Mouse (Mus musculus): Measurements from ENCODE around the gene F930015N05Rik. TPM values are rescaled to one million over a fixed set of nuclear protein-coding genes. Genes with fewer than 3 reads are reported as not detected.

F930015N05Rik gene
- polyA plus RNA-seq, 1 experiment: 0.66 TPM

- H3K27me3 ChIP-seq (ENCODE audit: control insufficient read depth, insufficient read depth, insufficient read length): no peaks in the 10 kb centered on the region
- no peak overlapping the region for H3K4me3 ChIP-seq
- no peak overlapping the region for H3ac ChIP-seq (ENCODE audit: control insufficient read depth, insufficient read length)
- TF ChIP-seq REST (IDR thresholded peaks at IDR 0.05; ENCODE audit: insufficient read depth, insufficient read length) (no peak), SRF (IDR thresholded peaks at IDR 0.05; ENCODE audit: control insufficient read depth, insufficient read length, low read depth) (no peak), POLR2A (IDR thresholded peaks at IDR 0.05; ENCODE audit: insufficient read length, low read depth) (no peak), MAX (IDR thresholded peaks at IDR 0.05; ENCODE audit: low read depth) (no peak), MYOG (IDR thresholded peaks at IDR 0.05; ENCODE audit: control insufficient read depth in 1 of 3, insufficient read depth in 1 of 3, insufficient read length in 2 of 3, low read depth in 2 of 3) (no peak), TCF12 (IDR thresholded peaks at IDR 0.05; ENCODE audit: insufficient read depth, poor library complexity, severe bottlenecking) (no peak), POLR2AphosphoS2 (IDR thresholded peaks at IDR 0.05; ENCODE audit: insufficient read length, low read depth) (no peak), MYOD1 (IDR thresholded peaks at IDR 0.05; ENCODE audit: control insufficient read depth in 1 of 3, insufficient read length in 2 of 3, low read depth in 2 of 3) (no peak), CEBPB (IDR thresholded peaks at IDR 0.05; ENCODE audit: insufficient read depth, poor library complexity, severe bottlenecking) (no peak), USF1 (IDR thresholded peaks at IDR 0.05; ENCODE audit: low read depth) (no peak), E2F4 (IDR thresholded peaks at IDR 0.05; ENCODE audit: insufficient read depth) (no peak), TCF3 (IDR thresholded peaks at IDR 0.05; ENCODE audit: insufficient read length, low read depth) (no peak)
- no peaks in the 10 kb centered on the region for H3K36me3 ChIP-seq (ENCODE audit: control insufficient read depth, insufficient read depth)
- no peak overlapping the region for H3K4me2 ChIP-seq (ENCODE audit: low read depth)
- peaks cover 10% of the 10 kb centered on the region for H3K79me2 ChIP-seq (ENCODE audit: control insufficient read depth, insufficient read depth)
These were observed 2.5 kb upstream of the F930015N05Rik start for GRCm38 (mm10) chr11:64438909-64439308.

GRCm38 (mm10) chr11:64437721-64438120 is 1.3 kb upstream of the F930015N05Rik start:
- Histone ChIP-seq H3K4me2 (ENCODE audit: low read depth) (peak overlapping the region; percentile 98), H3ac (ENCODE audit: control insufficient read depth, insufficient read length) (no peak overlapping the region), H3K36me3 (ENCODE audit: control insufficient read depth, insufficient read depth) (no peaks in the 10 kb centered on the region), H3K27me3 (ENCODE audit: control insufficient read depth, insufficient read depth, insufficient read length) (no peaks in the 10 kb centered on the region), H3K4me3 (peak overlapping the region; percentile 57), H3K79me2 (ENCODE audit: control insufficient read depth, insufficient read depth) (peaks cover 10% of the 10 kb centered on the region)
- no peak for TF ChIP-seq POLR2AphosphoS2 (IDR thresholded peaks at IDR 0.05; ENCODE audit: insufficient read length, low read depth)
- TF ChIP-seq CEBPB (IDR thresholded peaks at IDR 0.05; ENCODE audit: insufficient read depth, poor library complexity, severe bottlenecking): no peak
- no peak for TF ChIP-seq SRF (IDR thresholded peaks at IDR 0.05; ENCODE audit: control insufficient read depth, insufficient read length, low read depth)
- no peak for TF ChIP-seq E2F4 (IDR thresholded peaks at IDR 0.05; ENCODE audit: insufficient read depth)
- no peak for TF ChIP-seq USF1 (IDR thresholded peaks at IDR 0.05; ENCODE audit: low read depth)
- no peak for TF ChIP-seq MAX (IDR thresholded peaks at IDR 0.05; ENCODE audit: low read depth)

GRCm38 (mm10) chr11:64436791-64437298 is 392 bp upstream of the F930015N05Rik start:
- TF ChIP-seq CEBPB (IDR thresholded peaks at IDR 0.05; ENCODE audit: insufficient read depth, poor library complexity, severe bottlenecking): no peak
- TF ChIP-seq USF1 (IDR thresholded peaks at IDR 0.05; ENCODE audit: low read depth): peak; percentile 52
- TF ChIP-seq REST (IDR thresholded peaks at IDR 0.05; ENCODE audit: insufficient read depth, insufficient read length): no peak
- no peak for TF ChIP-seq MAX (IDR thresholded peaks at IDR 0.05; ENCODE audit: low read depth)
- no peak for TF ChIP-seq POLR2A (IDR thresholded peaks at IDR 0.05; ENCODE audit: insufficient read length, low read depth)
- H3K4me3 ChIP-seq: peak overlapping the region; percentile 57
- no peaks in the 10 kb centered on the region for H3K27me3 ChIP-seq (ENCODE audit: control insufficient read depth, insufficient read depth, insufficient read length)
- H3K4me2 ChIP-seq (ENCODE audit: low read depth): peak overlapping the region; percentile 98
- H3ac ChIP-seq (ENCODE audit: control insufficient read depth, insufficient read length): peak overlapping the region; percentile 95
- H3K79me2 ChIP-seq (ENCODE audit: control insufficient read depth, insufficient read depth): peaks cover 10% of the 10 kb centered on the region
- H3K36me3 ChIP-seq (ENCODE audit: control insufficient read depth, insufficient read depth): no peaks in the 10 kb centered on the region

GRCm38 (mm10) chr11:64435546-64436411 is 674 bp downstream of the F930015N05Rik start:
- no peaks in the 10 kb centered on the region for H3K36me3 ChIP-seq (ENCODE audit: control insufficient read depth, insufficient read depth)
- H3K4me2 ChIP-seq (ENCODE audit: low read depth): peak overlapping the region; percentile 98
- TF ChIP-seq USF1 (IDR thresholded peaks at IDR 0.05; ENCODE audit: low read depth) (no peak), POLR2A (IDR thresholded peaks at IDR 0.05; ENCODE audit: insufficient read length, low read depth) (peak; percentile 27), SRF (IDR thresholded peaks at IDR 0.05; ENCODE audit: control insufficient read depth, insufficient read length, low read depth) (peak; percentile 36)
- peak overlapping the region; percentile 57 for H3K4me3 ChIP-seq
- peak overlapping the region; percentile 95 for H3ac ChIP-seq (ENCODE audit: control insufficient read depth, insufficient read length)
- H3K27me3 ChIP-seq (ENCODE audit: control insufficient read depth, insufficient read depth, insufficient read length): no peaks in the 10 kb centered on the region
- H3K79me2 ChIP-seq (ENCODE audit: control insufficient read depth, insufficient read depth): peaks cover 10% of the 10 kb centered on the region

Data from myocyte (in vitro differentiated cells).